Comparison of ENCODE assay signal across 10 mouse cellular contexts in the genomic region with DNA sequence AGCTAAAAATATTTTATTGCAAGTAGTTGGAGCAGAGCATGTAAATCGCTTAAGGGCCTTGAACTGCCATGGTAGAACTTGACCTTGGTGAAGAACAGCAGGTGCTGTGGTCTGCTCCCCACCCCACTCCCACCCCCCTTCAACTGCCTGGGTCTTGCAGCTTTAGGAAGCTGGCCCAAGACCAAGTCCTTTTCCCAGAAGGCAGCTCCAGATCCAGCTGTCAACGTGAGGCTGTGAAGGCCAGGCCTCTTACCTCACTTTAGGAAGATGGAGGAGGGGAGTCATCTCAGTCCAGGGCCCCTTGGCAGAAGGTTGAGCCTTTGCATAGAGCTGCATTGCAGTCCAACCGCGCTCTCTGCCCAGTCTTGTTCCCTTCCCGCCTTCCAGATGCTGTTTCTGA.
A peak's percentile ranks its signal among the peaks of the same experiment; 100 is the strongest.
DNase-seq lines count a peak whose midpoint lies in the region; ATAC-seq lines count a peak whose summit lies in the region.
"Had no signal": no experiment of that assay in that cellular context is flagged by ENCODE, and none has a peak within 500 bp of the region (broad histone marks: within the 10 kb centered on the region; RNA-seq: fewer than 3 reads in every experiment).

No protein-coding gene starts in this region.

- no peak overlapping the region for H3K4me3 ChIP-seq in heart, embryonic 14.5 days (ENCODE audit: control insufficient read depth in 1 of 2, insufficient read depth in 1 of 2, low read depth in 1 of 2, low read length in 2 of 2)
- H3K4me3 ChIP-seq in heart, embryonic 10.5 days, result no peak overlapping the region
- no peak overlapping the region for H3K4me3 ChIP-seq in hindbrain, embryonic 14.5 days (replicated peaks; ENCODE audit: low read length)

- intact Hi-C loops in left cerebral cortex, postnatal 10 days (cut with DNase I), result no loop called here

- peak overlapping the region; percentile 65 to 78; a peak in 3 of 4 replicates for H3K27ac ChIP-seq in heart, embryonic 14.5 days (replicated peaks in 1 of 2; ENCODE audit: control insufficient read depth in 1 of 2, insufficient read depth in 1 of 2, low read depth in 2 of 2, low read length in 2 of 2)
- H3K27ac ChIP-seq in heart, embryonic 10.5 days, result no peak overlapping the region
- peak overlapping the region; percentile 53; the same call in 1 of the 2 replicates for H3K27ac ChIP-seq in hindbrain, embryonic 14.5 days
- H3K27ac ChIP-seq: kidney, postnatal 0 days had no signal

- peaks cover 6% of the 10 kb centered on the region; the same call in 1 of the 2 replicates for H3K9me3 ChIP-seq in heart, embryonic 14.5 days (ENCODE audit: control insufficient read depth, low read length)
- H3K9me3 ChIP-seq in heart, embryonic 10.5 days, result peaks cover 5% of the 10 kb centered on the region; the same call in 1 of the 2 replicates
- H3K9me3 ChIP-seq in hindbrain, embryonic 14.5 days (ENCODE audit: control insufficient read depth, low read length), result no peaks in the 10 kb centered on the region

- peaks cover 14 to 18% of the 10 kb centered on the region in 2 experiments for H3K4me1 ChIP-seq in heart, embryonic 14.5 days (ENCODE audit: control insufficient read depth in 2 of 2, insufficient read depth in 2 of 2, low read length in 2 of 2)
- H3K4me1 ChIP-seq in heart, embryonic 10.5 days, result peaks cover 10% of the 10 kb centered on the region
- H3K4me1 ChIP-seq in hindbrain, embryonic 14.5 days (replicated peaks; ENCODE audit: control insufficient read depth, insufficient read depth, low read length), result 0 out of 2 replicates have a peak, but pooled peaks cover 9% of the 10 kb centered on the region

- no peak for DNase-seq in heart, embryonic 10.5 days (ENCODE audit: low spot score)
- peak; percentile 49 for DNase-seq in retina, postnatal 1 day
- no peak for DNase-seq in retina, embryonic 14.5 days (ENCODE audit: low spot score)
- no peak for DNase-seq in hindbrain, embryonic 14.5 days (ENCODE audit: low spot score)
- DNase-seq in yolk sac, embryonic 10.5 days (ENCODE audit: low spot score), result no peak
- DNase-seq in left cerebral cortex, postnatal 10 days (ENCODE audit: extremely low spot score in 1 of 2, low spot score in 2 of 2), result no peak
- DNase-seq in right cerebral cortex, postnatal 25 days, result no peak

- 46% methylated on average over 5 of the region's 5 CpGs for WGBS in heart, embryonic 14.5 days
- WGBS in heart, embryonic 10.5 days, result 66% methylated on average over 5 of the region's 5 CpGs
- 66% methylated on average over 5 of the region's 5 CpGs for WGBS in hindbrain, embryonic 14.5 days

- no peaks in the 10 kb centered on the region for H3K36me3 ChIP-seq in heart, embryonic 14.5 days (ENCODE audit: control insufficient read depth, insufficient read depth, low read length)
- peaks cover 4% of the 10 kb centered on the region; the same call in 1 of the 2 replicates for H3K36me3 ChIP-seq in heart, embryonic 10.5 days
- no peaks in the 10 kb centered on the region for H3K36me3 ChIP-seq in hindbrain, embryonic 14.5 days (replicated peaks; ENCODE audit: control insufficient read depth, insufficient read depth)

- H3K9ac ChIP-seq in heart, embryonic 14.5 days (ENCODE audit: low read length), result no peak overlapping the region
- H3K9ac ChIP-seq in hindbrain, embryonic 14.5 days, result no peak overlapping the region

- H3K27me3 ChIP-seq in heart, embryonic 14.5 days (ENCODE audit: control insufficient read depth, insufficient read depth, low read length), result no peaks in the 10 kb centered on the region
- no peaks in the 10 kb centered on the region for H3K27me3 ChIP-seq in heart, embryonic 10.5 days (ENCODE audit: insufficient read depth, poor library complexity, severe bottlenecking)
- H3K27me3 ChIP-seq in hindbrain, embryonic 14.5 days (ENCODE audit: control insufficient read depth, insufficient read depth, low read length), result no peaks in the 10 kb centered on the region
- H3K27me3 ChIP-seq: Patski had no signal

- peak overlapping the region; percentile 14; the same call in 1 of the 2 replicates for H3K4me2 ChIP-seq in heart, embryonic 14.5 days (ENCODE audit: low read length)
- H3K4me2 ChIP-seq in hindbrain, embryonic 14.5 days (replicated peaks), result no peak overlapping the region

- ATAC-seq in heart, embryonic 14.5 days (ENCODE audit: insufficient number of reproducible peaks, insufficient read depth, low FRiP score, low read depth), result peak; percentile 67; the same call in 1 of the 2 replicates
- no peak for ATAC-seq in hindbrain, embryonic 14.5 days (ENCODE audit: low FRiP score)
- ATAC-seq: Patski had no signal
